Mouse (Mus musculus): ENCODE data around the gene Tas2r126. TPM values are rescaled to one million over a fixed set of nuclear protein-coding genes. Genes with fewer than 3 reads are reported as not detected.
"Not testable (repeated sequence)": the region's sequence is repeated elsewhere in the genome, so short reads cannot be mapped to it uniquely, and the experiment has no call there.

The Tas2r126 gene
- not detected for polyA plus RNA-seq (2017; shearing (Covaris generic))

DNA sequence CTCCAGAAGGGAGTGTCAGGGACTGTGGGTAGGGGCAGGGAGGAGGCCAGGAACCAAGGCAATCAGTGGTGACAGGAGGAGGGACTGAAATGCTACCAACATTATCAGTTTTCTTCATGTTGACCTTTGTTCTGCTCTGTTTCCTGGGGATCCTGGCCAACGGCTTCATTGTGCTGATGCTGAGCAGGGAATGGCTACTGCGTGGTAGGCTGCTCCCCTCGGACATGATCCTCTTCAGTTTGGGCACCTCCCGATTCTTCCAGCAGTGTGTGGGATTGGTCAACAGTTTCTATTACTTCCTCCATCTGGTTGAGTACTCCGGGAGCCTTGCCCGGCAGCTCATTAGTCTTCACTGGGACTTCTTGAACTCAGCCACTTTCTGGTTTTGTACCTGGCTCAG lies at the start of gene Tas2r126:
Gene Tas2r126, plus strand, starts transcription at position 90 of the 400 bp plus-strand sequence.
- no peak for ATAC-seq

DNA sequence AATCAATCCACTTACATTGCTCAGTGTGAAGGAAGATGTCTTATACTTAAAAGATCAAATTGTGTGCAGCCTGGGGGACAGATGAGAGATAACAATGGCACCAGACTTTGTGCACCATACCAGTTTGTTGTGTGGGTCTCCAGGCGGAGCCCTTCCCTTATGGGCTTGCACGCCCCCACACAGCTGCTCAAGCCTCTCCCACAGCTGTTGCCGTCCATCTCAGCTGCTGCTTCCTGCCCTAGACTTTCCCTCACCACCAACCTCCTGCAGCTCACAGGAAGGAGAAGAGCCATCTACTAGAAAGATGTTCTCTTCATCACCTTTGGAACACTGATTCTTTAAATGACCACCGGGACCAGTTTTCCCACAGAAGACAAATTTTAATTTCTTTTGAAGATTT lies 48.7 kb upstream of the Tas2r126 start:
- ATAC-seq: no peak

DNA sequence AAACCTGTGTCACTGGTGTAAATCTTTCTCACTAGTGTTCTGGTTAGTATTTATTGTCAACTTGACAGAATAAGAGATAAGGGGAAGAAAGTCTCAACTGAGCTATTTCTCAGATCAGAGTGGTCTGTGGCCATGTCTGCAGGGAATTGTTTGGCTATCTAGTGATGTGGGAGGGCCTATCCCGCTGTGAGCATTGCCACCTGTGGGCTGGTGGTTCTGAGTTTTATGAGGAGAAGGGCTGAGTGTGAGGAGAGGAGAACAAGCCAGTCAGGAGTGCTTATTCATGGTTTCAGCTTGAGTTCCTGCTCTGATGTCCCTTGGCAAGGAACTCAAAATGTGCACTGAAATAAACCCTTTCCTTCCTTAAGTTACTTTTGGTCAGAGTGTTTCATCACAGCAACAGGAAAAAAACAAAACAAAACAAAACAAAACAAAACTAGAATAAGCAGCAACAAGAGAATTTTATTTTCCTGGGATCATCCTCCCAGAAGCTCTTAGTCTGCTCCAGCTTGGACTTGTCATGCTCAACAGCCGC lies 42.5 kb upstream of the Tas2r126 start:
- ATAC-seq: no peak

DNA sequence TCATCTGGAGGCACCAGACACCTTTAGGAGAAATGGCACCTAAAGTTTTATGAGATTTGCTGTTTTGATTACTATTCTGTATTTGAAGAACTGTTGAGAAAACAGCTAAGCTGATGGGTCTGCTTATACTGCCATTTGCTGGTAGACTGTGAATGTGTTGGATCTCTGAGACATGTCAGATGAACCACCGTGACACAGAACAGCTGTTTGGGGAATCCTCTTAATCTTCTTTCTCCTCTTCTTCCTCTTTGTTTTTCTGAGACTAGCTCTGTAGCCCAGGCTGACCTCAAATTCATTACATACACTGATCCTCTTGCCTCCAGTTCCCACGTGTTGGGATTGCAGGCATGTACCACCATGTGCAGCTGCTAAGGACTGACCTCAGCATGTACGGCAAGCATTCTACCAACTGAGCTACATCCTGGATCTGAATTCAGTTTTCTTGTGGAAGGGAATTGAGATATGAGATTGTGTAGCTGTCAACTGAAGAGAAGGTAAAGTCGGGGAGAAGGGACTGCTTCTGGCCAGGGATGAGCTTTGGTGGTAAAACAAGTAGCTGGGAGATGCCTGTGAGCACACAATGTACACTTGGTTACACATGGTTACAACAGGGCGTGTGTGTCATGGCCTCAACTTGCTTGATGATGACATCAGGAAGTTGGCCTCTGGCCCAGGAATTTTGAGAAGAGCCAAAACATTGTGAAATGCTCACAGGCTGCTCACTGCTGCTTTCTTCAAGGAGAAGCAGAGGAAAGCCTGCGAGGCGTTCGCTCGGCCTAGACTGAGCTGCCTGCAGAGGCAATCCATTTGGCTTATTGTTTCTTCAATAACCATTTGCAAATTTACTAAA lies 38.1 kb upstream of the Tas2r126 start:
- ATAC-seq: no peak

DNA sequence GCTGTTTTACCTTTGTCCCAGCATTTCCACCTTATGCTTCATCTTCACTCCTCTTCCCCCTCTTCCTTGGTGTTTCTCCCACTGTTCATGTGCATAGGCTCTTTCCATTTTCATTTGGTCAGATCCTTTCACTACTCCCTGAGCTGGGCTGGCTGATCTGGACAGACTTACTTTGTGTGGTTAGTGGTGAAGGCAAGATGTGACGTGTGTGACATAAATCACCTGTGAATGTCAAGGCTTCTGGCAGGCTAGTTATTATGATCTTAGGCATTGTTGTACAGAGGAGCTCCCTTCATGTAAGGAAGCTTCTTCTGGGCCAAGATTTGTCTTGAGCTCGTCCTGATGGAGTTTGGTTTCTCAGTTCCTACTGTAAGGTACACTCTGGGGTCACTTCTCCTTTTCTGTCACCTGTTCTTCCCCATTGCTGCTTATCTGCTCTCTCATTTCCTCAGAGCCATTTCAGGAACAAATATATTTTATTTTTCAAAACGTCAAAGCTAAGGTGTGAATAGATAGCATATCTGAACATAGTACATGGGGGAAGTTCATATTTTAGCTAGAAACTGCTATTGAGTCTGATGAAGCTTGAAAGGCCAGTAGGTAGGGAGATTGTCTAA lies 37.2 kb upstream of the Tas2r126 start:
- ATAC-seq: no peak

DNA sequence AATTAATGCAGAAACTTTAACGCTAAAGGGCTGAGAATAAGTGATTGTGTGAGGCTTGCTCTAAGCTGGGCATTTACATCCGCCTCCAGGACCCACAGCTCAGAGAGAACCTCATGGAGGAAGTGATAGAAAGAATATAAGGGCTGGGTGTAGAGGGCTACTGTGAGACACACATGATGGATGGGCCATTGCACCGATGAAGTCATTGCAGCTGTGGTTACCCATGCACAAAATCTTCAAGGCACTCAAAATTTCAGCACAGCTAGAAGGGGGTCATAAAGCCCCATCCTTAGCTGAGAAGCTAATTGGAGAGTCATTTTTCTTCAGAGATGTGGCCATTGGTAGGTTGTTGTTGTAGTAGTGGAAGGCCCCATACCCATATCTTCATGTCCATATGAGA lies 36.0 kb upstream of the Tas2r126 start:
- no peak for ATAC-seq

DNA sequence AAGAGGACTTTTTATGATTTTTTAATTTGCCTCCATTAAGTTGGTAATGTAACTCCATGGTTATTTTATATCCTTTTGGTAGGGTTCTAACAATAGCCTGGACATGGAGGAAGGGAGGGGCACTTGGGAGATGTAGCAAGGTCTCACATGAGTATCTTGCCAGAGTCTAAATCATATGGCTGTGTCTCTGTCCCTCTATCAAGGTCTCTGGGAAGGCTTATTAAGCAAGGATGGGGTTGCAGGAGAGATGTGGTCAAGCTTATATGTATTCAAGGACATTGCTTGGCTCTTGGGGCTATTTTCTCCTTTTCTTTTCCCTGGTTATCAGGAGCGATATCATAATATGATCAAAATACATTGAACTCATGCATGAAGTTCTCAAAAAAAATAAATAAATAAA lies 35.3 kb upstream of the Tas2r126 start:
- ATAC-seq: no peak

DNA sequence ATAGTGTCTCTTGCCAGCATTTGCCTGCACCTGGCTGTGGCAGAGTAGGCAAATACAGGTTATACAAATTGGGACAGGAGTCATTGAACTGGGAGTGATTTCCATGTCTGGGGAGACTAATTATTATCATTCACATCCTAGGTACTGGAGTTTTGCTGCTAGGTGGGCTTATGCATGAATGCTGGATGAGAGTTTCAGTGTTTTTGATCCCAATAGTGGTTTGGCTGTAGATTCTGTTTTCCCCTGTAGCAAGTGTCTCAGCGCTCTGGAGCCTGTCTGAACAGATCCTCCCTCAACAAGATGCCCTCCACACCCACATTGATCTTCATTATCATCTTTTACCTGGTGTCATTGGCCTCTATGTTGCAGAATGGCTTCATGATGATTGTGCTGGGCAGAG lies 34.4 kb upstream of the Tas2r126 start, which contains the start of gene Tas2r143:
Gene Tas2r143, plus strand, starts transcription at position 301 of the 400 bp plus-strand sequence.
- no peak for ATAC-seq

DNA sequence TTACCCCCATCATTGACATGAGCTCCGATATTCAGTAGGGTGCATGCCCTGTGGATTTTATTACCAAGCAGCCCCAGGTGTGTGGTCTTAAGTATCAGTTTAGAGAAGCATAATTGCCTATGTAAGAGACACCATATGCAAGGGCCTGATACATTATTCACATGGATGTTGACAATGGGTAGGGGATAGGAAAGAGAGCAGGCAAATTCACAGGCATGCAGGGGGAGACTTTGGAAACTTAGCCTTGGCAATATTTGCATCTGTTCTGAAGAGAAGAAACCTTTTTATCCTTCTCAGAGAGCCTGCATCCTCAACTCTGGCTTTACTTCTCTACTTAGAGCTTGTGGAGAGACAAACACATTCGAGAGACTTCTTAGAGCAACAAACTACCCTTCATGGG lies 29.2 kb upstream of the Tas2r126 start, which contains the start of gene Tas2r135:
Gene Tas2r135, plus strand, starts transcription at position 301 of the 400 bp plus-strand sequence.
- no peak for ATAC-seq

DNA sequence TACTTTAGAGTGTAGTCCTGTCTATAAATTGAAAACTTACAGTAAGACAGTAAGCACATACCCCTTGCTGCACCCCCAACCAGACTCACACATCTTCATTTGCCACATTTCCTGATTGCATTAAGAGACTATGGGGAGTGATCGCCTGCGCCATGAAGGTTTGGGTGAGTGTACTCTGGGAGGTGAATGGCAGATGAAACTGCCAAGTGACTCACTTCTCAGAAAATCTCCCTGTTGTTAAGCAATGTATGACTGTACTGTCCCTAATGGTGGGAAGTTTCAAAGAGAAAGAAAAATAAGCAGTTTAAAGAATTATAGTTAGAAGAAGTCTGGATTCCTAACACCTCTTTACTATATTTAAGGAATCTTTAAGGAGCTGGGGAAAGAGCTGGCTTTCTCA lies 14.9 kb upstream of the Tas2r126 start:
- ATAC-seq: no peak

DNA sequence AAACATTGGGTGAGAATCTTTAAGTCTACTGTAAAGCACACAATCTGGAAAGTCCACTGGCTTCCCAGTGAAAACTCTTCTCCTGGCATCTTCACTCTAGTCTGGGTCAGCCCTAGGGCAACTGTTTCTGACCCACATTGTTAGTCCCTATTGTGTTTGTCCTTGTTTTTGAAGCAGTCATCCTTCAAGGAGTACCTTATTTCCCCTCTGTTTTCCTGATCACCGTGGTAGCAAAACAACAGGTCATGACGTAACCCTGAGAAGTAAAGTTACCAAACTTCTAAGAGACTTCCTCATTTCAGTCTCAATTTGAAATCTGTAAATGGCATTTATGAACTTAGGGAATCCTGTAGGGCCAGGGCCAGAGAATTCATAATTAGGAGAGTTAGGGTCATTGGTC lies 12.9 kb upstream of the Tas2r126 start:
- no peak for ATAC-seq

DNA sequence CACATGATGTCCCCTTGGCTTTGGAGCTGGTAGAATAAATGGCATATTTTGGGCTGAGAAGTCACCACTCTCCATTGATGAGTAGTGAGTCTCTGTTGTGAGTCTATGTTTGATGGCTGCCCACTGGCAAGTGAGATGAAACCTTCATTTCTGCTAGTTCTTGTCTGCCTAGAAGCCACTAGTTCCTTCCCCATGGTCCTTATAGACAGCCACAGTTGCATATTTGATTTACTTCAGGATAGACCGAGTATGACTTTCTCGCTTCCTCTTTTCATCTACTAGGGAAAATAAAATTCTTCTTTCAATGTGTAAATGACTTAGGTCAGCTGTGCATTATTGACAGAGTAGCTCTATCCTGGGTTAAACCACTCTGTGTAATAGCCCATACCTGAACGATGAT lies 9.9 kb upstream of the Tas2r126 start:
- no peak for ATAC-seq

DNA sequence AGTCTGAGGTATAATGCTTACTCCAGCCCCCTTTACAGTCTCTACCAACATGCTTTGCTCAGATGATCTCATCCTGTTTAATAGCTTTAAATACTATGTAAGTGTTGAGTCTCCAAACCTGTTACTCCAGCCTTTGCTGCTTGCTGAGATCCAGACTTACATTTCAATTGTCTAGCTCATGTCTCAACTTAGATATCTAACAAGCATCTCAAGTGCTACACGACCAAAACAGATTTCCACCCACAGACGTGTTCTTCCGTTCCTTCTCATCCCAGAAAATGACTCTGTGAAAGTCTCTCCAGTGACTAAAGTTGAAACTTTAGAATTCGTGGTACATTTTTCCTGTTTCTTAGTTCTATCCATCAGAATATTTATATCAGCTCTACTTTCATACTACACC lies 8.0 kb upstream of the Tas2r126 start:
- no peak for ATAC-seq

DNA sequence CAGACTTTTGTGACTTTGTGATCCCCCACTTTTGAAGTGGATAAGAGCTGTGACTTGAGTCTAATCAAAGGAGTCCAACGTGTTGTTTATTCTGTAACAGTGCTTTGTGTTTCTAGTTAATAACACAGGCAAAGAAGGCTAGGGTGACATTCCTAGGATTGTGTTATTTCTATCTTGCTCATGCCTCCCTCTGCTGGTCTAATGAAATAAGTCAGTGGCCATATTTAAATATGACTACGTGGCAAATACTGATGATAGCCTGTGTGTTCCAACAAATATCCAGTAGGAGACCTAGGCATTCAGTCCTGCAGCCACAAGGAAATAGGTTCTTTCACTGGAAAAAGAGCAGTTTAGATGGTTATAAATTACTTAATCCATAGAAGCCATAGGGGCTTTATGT lies 781 bp upstream of the Tas2r126 start:
- ATAC-seq: no peak

DNA sequence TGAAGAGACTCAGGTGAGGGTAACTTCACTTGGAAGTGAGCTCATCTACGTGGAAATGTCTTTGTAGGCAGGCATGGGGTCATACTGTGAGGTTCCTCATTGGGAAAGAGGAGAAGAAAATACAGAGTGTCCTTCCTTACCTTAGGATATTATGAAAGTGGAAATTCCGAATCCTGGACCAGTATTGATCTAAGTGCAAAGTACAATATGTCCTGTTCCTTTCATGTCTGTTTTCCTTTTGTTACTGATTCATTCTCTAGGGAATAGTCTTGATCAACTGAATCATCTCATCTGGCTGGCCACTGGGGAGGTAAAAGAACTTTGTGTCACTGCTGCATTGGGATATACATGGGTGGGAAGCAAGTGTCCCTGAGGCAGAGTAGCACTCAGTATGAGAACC lies 1.2 kb downstream of the Tas2r126 start:
- ATAC-seq: no peak

DNA sequence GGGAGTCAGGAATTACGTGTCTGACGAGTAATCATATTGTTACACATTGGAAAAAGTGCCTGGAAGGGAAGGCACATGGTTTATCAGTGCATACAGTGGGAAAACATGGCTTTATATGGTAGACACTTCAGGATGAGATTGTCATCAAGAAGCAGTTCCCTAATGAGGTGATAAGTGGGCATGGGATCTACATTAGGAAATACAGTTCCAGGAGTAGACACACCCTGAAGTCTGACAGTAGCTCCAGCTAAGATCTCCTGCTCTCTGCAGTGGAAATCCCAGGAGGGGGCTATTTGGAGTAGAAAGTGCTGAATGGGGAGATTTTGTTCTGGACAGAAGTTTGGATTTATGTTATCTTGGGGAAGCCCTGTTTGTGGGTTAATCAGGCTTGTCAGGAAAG lies 7.1 kb downstream of the Tas2r126 start:
- ATAC-seq: no peak

DNA sequence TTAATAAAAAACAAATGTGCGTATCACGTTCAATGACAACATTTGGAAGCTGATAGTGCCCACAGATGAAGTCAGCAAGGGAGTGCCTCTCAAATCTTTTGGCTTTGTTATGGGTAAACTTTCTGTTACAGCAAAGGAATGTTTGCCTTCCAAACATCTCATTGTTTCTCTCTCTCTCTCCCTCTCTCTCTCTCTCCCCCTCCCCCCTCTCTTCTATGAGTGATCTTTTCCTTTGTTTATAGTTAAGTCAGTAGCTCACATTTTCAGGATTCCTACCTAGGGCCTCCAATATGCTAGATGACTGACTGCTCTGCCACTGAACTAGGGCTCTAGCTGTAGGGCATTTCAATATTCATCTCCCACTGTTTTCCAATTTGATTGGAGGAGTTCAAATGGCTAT lies 10.2 kb downstream of the Tas2r126 start:
- ATAC-seq: no peak

DNA sequence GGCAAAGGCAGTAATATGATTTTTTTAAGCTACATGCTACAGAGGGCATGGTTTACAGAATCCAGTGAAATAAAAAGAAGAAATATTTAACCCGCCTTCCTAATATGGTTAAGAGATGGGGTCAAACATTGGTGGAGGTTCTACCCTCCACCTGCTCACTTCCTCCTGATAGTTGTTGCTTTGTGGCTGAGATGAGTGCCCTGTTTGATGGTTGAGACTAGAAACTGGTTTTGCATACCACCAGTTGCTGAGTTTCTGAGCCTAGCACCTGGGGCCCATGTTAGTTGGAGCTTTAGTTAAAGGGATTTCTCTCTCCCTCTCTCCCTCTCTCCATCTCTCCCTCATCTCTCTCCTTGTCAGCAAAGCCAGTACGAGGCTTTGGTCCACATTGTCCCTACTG lies 13.0 kb downstream of the Tas2r126 start:
- no peak for ATAC-seq

DNA sequence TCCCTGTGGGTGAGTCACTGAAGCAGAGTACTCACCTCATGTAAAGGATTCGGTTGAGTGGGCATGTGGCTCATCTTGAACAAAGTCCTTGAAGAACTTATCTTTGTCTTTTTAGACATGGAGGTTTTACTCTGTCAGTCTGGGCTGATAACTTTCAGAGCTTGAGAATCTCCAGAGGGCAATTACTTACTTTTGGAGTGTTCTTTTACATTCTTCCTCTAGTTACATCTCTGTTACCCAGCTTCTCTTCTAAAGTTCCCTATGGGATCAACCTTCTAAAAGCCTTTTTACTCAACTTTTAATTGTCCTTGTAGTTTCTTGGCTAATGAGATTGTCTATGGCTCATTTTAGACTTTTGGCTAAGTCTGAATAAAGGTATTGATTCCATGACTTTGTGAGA lies 30.8 kb downstream of the Tas2r126 start, which contains the start of gene Olfr458:
Gene Olfr458, minus strand, starts transcription at position 101 of the 400 bp plus-strand sequence.
- ATAC-seq: no peak

DNA sequence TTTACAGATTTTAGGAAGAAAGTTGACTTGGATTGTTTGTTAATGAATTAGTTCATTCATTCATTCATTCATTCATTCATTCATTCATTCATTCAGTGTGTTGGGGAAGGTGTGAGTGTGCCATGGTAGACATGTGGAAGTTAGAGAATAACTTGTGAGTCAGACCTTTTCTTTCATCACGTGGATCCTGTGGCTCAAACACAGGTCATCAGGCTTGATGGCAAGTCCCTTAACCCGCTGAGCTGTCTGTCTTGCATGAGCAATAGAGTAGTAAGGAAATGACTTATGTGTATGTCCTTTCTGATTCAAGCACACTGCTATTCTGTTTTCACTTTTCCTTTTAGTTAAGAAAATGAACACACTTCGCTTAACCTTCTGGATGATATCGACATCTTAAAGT lies 36.2 kb downstream of the Tas2r126 start:
- no peak for ATAC-seq

DNA sequence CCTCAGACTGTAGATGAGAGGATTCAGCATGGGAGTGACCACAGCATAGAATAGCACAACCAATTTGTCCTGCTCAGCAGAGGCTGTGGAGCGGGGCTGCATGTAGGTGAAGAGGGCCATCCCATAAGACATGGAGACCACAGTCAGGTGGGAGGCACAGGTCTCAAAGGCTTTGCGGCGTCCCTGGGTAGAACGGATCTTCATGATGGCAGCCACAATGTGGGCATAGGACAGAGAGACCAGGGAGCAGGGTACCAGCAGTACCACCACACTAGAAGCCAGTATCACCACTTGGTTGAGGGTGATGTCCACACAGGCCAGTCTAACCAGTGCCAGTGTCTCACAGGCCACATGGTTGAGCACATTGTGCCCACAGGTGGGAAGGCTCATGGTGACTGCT lies 37.0 kb downstream of the Tas2r126 start:
- not testable (repeated sequence) for ATAC-seq

DNA sequence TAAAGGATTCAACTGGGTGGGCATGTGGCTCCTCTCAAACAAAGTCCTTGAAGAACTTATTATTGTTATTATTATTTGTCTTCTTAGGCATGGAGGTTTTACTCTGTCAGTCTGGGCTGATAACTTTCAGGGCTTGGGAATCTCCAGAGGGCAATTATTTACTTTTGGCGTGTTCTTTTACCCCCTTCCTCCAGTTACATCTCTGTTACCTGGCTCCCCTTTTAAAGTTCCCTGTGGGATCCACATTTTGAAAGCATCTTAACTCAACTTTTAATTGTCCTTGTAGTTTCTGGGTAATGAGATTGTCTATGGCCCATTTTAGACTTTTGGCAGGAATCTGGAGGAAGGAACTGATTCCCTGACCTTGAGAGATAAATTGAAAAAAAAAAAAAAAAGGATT lies 41.9 kb downstream of the Tas2r126 start, which contains the start of gene Olfr457:
Gene Olfr457, minus strand, starts transcription at position 101 of the 400 bp plus-strand sequence.
- no peak for ATAC-seq

DNA sequence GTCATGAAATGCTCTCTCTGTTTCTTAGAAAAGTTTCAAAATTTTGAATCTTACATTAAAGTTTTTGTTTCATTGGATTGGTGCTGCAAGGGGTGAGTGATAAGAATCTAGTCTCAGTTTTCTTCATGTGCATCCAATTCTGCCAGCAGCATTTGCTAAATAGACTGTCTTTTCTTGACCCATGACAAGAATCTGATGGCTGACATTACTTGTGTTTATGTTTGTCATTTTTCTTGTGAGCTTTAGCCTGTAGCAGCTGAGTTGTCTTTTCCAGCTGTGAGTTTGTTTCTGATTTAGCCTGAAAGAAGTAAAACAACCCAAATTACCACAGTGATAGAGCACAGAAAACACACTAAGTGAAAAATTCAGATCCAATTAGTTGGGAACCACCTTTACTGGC lies 50.3 kb downstream of the Tas2r126 start:
- ATAC-seq: no peak

Measured in inflammation-experienced regulatory T-cells, adult 6 months (primary cell).